Mouse (Mus musculus) intestine, embryonic 16.5 days (tissue): ENCODE measurements around the gene Ifnz. TPM values are rescaled to one million over a fixed set of nuclear protein-coding genes. Genes with fewer than 3 reads are reported as not detected.
A peak's percentile ranks its signal among the peaks of the same experiment; 100 is the strongest.
"Not testable (repeated sequence)": the region's sequence is repeated elsewhere in the genome, so short reads cannot be mapped to it uniquely, and the experiment has no call there.

Experiments used
- ATAC-seq: fragments of 200-750 bp; cut with Nextera tagmentation; 2 replicates; pipeline ENCODE4 v1.8.0; 2017; ENCODE audit warnings: moderate TSS enrichment, moderate library complexity
- H3K27ac ChIP-seq: fragments of 300-500 bp; sonication (generic); 2 replicates; pipeline ENCODE4 v1.5.1; 2014; ENCODE audit warnings: mild to moderate bottlenecking, low read length
- H3K27me3 ChIP-seq: fragments of 300-500 bp; sonication (generic); replicated peaks from 2 replicates; pipeline ENCODE4 v1.6.1; 2014; ENCODE audit warnings: low read length, control low read depth, mixed read lengths; ENCODE audit not compliant: control insufficient read depth, insufficient read depth
- H3K36me3 ChIP-seq: fragments of 300-500 bp; sonication (generic); 2 replicates; pipeline ENCODE4 v1.6.1; 2014; ENCODE audit warnings: low read length, control low read depth; ENCODE audit not compliant: control insufficient read depth, insufficient read depth
- H3K4me1 ChIP-seq: fragments of 300-500 bp; sonication (generic); 2 replicates; pipeline ENCODE4 v1.6.1; 2014; ENCODE audit warnings: low read length, control low read depth, mixed read lengths; ENCODE audit not compliant: control insufficient read depth, insufficient read depth
- H3K4me2 ChIP-seq: fragments of 300-500 bp; sonication (generic); 2 replicates; pipeline ENCODE4 v1.6.1; 2014; ENCODE audit warnings: low read depth, low read length, control low read depth
- H3K4me3 ChIP-seq: fragments of 300-500 bp; sonication (generic); 2 replicates; pipeline ENCODE4 v1.5.1; 2014; ENCODE audit warnings: mild to moderate bottlenecking, low read length
- H3K9ac ChIP-seq: fragments of 300-500 bp; sonication (generic); 2 replicates; pipeline ENCODE4 v1.6.1; 2014; ENCODE audit warnings: low read depth, low read length
- H3K9me3 ChIP-seq: fragments of 300-500 bp; sonication (generic); 2 replicates; pipeline ENCODE4 v1.6.1; 2016; ENCODE audit warnings: low read length, control low read depth; ENCODE audit not compliant: control insufficient read depth
- WGBS: fragments of 180-500 bp; shearing (Covaris S2); extraction: QIAGEN DNeasy Blood & Tissue Kit; methylation state at CpG from one replicate; pipeline ENCODE4 v1.1.7; 2014; 5-methylcytosine and 5-hydroxymethylcytosine counted together
- polyA plus RNA-seq: library from polyadenylated mRNA; unstranded; fragments of >200 nt; fragmentation: Nextera tagmentation; extraction: Ambion mirVana; gene quantifications from 2 replicates; pipeline ENCODE4 v1.2.1, GENCODE M21; 2015

Gene Ifnz
- 0.11 TPM in 1 of 2 replicates, not detected in the other for polyA plus RNA-seq

DNA sequence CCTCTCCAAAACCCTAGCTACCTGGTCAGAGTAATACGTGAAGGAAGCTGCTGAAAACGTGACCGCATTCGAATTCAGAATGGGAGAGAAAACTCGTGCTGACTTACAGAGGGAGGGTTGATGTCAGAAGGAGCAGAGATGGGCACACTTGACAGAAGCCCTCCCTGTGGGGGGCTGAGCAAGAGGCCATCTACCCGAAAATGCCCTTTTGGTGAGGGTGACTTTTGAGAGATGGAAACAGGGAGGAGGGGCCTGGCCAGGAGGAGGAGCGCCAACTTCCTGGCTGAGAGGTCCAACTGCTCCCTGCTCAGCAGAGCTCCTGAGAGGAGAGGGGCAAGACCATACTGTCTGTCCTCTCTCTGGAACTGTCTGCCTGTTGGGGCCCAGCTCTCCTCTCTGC lies at the start of gene Ifnz:
TSS of gene Ifnz (plus strand) at position 301 of the 400 bp plus-strand sequence.
- Histone ChIP-seq H3K4me2 (peak within 1 kb of the TSS; percentile 33; the same call in 1 of the 2 replicates), H3K4me3 (peak within 1 kb of the TSS; percentile 27; the same call in 1 of the 2 replicates)
- H3K9ac ChIP-seq, ATAC-seq, H3K36me3 ChIP-seq, H3K27me3 ChIP-seq, H3K4me1 ChIP-seq, H3K9me3 ChIP-seq, H3K27ac ChIP-seq: not testable (repeated sequence)
- 17% methylated on average over 4 of the region's 7 CpGs for WGBS

DNA sequence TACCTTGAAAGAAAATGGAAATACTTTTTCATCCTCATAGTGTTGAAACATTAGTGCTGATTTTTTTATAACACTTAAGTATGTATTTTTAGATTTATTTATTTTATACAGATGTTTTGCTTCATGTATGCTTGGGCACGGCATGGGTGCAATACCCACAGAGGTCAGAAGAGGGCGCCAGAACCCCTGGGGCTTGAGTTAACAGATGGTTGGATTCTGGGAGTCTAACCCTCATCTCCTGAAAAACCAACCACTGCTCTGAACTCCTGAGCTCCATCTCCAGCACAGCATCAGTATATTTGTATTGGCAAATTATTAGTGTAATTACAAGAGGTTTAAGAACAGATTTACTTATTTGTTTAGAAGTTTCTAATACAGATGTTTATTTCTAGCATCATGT lies 43.5 kb upstream of the Ifnz start:
- peaks cover 3% of the 10 kb centered on the region; the same call in 1 of the 2 replicates for H3K4me1 ChIP-seq
- H3K9me3 ChIP-seq: no peaks in the 10 kb centered on the region
- no peak for ATAC-seq
- H3K4me2 ChIP-seq: no peak overlapping the region
- H3K27ac ChIP-seq: no peak overlapping the region
- H3K27me3 ChIP-seq: no peaks in the 10 kb centered on the region
- no peak overlapping the region for H3K9ac ChIP-seq
- no peak overlapping the region for H3K4me3 ChIP-seq
- 4% methylated on average over 2 of the region's 2 CpGs for WGBS
- H3K36me3 ChIP-seq: no peaks in the 10 kb centered on the region

- H3K4me2 ChIP-seq: no peak overlapping the region
- no peak for ATAC-seq
- WGBS: 86% methylated on average over 6 of the region's 6 CpGs
- no peak overlapping the region for H3K9ac ChIP-seq
- H3K9me3 ChIP-seq: no peaks in the 10 kb centered on the region
- H3K36me3 ChIP-seq: no peaks in the 10 kb centered on the region
- H3K4me3 ChIP-seq: no peak overlapping the region
- no peak overlapping the region for H3K27ac ChIP-seq
- peaks cover 3% of the 10 kb centered on the region; the same call in 1 of the 2 replicates for H3K4me1 ChIP-seq
- H3K27me3 ChIP-seq: no peaks in the 10 kb centered on the region
Measured at GRCm38 (mm10) chr4:88739036-88739435, 42.9 kb upstream of the Ifnz start.

DNA sequence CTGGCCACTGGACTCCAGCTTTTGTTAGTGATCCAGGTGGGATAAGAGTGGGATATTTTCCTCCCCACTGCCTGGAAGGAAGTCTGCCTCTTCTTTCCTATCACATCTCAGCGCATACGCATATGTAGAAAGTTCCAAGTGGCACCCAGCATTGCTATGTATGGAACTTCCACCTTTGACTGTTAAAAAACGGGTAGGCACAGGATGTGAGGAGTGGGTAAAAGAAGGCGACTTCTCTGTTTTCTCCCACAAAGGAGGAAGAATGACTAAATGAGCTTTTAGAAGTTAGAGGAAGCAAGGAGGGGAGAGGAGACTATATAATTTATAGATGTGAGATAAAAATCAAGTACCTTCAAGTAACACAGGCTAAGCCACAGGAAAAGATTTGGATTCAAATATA lies 40.5 kb upstream of the Ifnz start:
- Histone ChIP-seq H3K4me1 (peaks cover 3% of the 10 kb centered on the region; the same call in 1 of the 2 replicates), H3K9me3 (no peaks in the 10 kb centered on the region), H3K36me3 (no peaks in the 10 kb centered on the region), H3K4me2 (no peak overlapping the region), H3K27me3 (no peaks in the 10 kb centered on the region), H3K4me3 (no peak overlapping the region), H3K9ac (no peak overlapping the region), H3K27ac (no peak overlapping the region)
- no peak for ATAC-seq
- WGBS: 86% methylated on average over 4 of the region's 4 CpGs

GRCm38 (mm10) chr4:88742771-88743371 lies 39.1 kb upstream of the Ifnz start:
- H3K9ac ChIP-seq: no peak overlapping the region
- H3K27me3 ChIP-seq: no peaks in the 10 kb centered on the region
- H3K4me2 ChIP-seq: no peak overlapping the region
- 58% methylated on average over 7 of the region's 7 CpGs for WGBS
- H3K9me3 ChIP-seq: no peaks in the 10 kb centered on the region
- no peaks in the 10 kb centered on the region for H3K36me3 ChIP-seq
- peaks cover 3% of the 10 kb centered on the region; the same call in 1 of the 2 replicates for H3K4me1 ChIP-seq
- no peak overlapping the region for H3K4me3 ChIP-seq
- no peak overlapping the region for H3K27ac ChIP-seq
- no peak for ATAC-seq

DNA sequence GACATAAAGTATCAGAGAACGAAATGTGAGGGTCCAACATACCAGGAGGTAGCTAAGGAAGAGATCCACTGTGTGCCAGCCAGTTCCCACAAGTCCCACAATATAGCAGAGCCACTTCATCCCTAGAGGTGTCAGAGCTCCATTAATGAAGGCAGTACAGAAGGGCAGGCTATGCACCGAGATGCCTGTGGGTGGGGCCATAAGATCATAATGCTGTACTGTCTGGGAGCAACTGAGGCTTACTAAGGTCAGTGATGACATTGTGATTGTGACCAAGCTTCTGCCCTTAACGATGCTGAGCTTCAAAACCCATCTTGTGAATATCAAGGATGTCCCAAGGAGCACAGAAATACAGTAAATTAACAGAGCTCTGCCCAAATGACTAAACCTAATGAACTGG lies 37.7 kb upstream of the Ifnz start:
- H3K4me1 ChIP-seq: peaks cover 3% of the 10 kb centered on the region; the same call in 1 of the 2 replicates
- ATAC-seq: no peak
- no peak overlapping the region for H3K4me2 ChIP-seq
- no peaks in the 10 kb centered on the region for H3K36me3 ChIP-seq
- H3K27me3 ChIP-seq: no peaks in the 10 kb centered on the region
- H3K9ac ChIP-seq: no peak overlapping the region
- no peaks in the 10 kb centered on the region for H3K9me3 ChIP-seq
- no peak overlapping the region for H3K27ac ChIP-seq
- 78% methylated on average over 3 of the region's 3 CpGs for WGBS
- H3K4me3 ChIP-seq: no peak overlapping the region

GRCm38 (mm10) chr4:88749926-88750325 lies 32.0 kb upstream of the Ifnz start:
- Histone ChIP-seq H3K4me1 (no peaks in the 10 kb centered on the region), H3K4me2 (no peak overlapping the region)
- 59% methylated on average over 6 of the region's 6 CpGs for WGBS

DNA sequence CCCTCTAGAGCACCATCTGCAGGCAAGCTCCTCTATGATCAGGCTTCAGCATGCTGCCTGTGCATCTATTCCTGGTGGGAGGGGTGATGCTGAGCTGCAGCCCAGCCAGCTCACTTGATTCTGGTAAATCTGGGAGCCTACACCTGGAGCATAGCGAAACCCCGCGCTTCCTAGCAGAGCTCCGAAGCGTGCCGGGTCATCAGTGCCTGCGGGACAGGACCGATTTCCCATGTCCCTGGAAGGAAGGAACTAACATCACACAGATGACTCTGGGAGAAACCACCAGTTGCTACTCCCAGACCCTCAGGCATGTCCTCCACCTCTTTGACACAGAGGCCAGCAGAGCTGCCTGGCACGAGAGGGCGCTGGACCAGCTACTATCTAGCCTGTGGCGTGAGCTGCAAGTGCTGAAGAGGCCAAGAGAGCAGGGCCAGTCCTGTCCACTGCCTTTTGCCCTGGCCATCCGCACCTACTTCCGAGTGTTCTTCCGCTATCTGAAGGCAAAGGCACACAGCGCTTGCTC lies 27.1 kb upstream of the Ifnz start, which contains the start of gene Gm13271:
TSS of gene Gm13271 (plus strand) at position 51 of the 523 bp plus-strand sequence.
- not testable (repeated sequence) for H3K27ac ChIP-seq, H3K4me3 ChIP-seq, H3K36me3 ChIP-seq, H3K4me2 ChIP-seq, H3K4me1 ChIP-seq, ATAC-seq, H3K9me3 ChIP-seq, H3K27me3 ChIP-seq, H3K9ac ChIP-seq
- WGBS: 74% methylated on average over 14 of the region's 15 CpGs

More at GRCm38 (mm10) chr4:88749926-88750325, 32.0 kb upstream of the Ifnz start:
- Histone ChIP-seq H3K9ac (no peak overlapping the region), H3K4me3 (no peak overlapping the region), H3K9me3 (no peaks in the 10 kb centered on the region), H3K27ac (no peak overlapping the region), H3K36me3 (no peaks in the 10 kb centered on the region), H3K27me3 (no peaks in the 10 kb centered on the region)
- ATAC-seq: no peak

DNA sequence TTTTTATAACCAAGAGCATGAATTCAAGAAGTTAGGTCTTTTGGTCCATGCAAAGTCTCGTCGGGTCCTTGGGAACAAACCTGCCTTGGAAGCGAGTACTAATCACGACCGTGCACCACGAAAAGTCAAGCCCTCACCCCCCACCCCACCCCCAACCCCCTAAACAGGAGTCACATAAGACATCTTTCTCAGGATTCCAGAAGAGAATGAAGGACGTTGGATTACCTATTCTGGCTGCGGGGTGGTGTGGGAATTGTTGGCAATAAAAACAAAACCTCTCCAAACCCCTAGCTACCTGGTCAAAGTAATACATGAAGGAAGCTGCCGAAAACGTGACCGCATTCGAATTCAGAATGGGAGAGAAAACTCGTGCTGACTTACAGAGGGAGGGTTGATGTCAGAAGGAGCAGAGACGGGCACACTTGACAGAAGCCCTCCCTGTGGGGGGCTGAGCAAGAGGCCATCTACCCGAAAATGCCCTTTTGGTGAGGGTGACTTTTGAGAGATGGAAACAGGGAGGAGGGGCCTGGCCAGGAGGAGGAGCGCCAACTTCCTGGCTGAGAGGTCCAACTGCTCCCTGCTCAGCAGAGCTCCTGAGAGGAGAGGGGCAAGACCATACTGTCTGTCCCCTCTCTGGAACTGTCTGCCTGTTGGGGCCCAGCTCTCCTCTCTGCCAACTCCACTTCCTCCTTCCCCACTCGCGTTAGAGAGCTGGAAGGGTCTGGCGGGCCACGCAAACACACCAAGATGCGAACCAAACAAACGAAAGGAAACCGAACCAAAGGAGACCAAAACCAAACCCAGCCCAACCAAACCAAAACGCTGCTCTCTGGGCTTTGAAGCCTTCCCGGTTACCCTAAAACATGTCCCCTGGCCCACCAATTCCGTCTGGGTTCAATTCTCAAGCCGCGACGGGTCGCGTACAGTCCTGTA lies 25.1 kb upstream of the Ifnz start:
- not testable (repeated sequence) for H3K9me3 ChIP-seq, H3K27me3 ChIP-seq, H3K36me3 ChIP-seq, H3K4me1 ChIP-seq
- H3K9ac ChIP-seq: peak overlapping the region; percentile 72
- ATAC-seq: peak; percentile 33; the same call in 1 of the 2 replicates
- peak overlapping the region; percentile 59 for H3K4me2 ChIP-seq
- 10% methylated on average over 28 of the region's 31 CpGs for WGBS
- H3K27ac ChIP-seq: peak overlapping the region; percentile 94
- H3K4me3 ChIP-seq: peak overlapping the region; percentile 49
